Mouse (Mus musculus) ES-E14 (cell line): Measurements from ENCODE around the gene Calm3. TPM values are rescaled to one million over a fixed set of nuclear protein-coding genes. Genes with fewer than 3 reads are reported as not detected.

Experiments
- DNase-seq: peaks from one replicate; pipeline ENCODE4 v3.0.0-alpha.2; 2013; ENCODE audit warnings: low read depth, low spot score
- H3K27ac ChIP-seq: 2 replicates; pipeline ENCODE4 v1.5.1; 2012; ENCODE audit warnings: low read depth, mild to moderate bottlenecking, low read length, moderate library complexity, mixed read lengths; ENCODE audit not compliant: poor library complexity, insufficient read depth, severe bottlenecking
- H3K36me3 ChIP-seq: 2 replicates; pipeline ENCODE4 v1.6.1; 2012; ENCODE audit warnings: mild to moderate bottlenecking, low read length, moderate library complexity, mixed read lengths; ENCODE audit not compliant: control insufficient read depth, poor library complexity, insufficient read depth, severe bottlenecking
- H3K4me1 ChIP-seq, 2 experiments: fragments of 150-350 bp in 1 of 2; sonication (generic) in 1 of 2; 2 replicates each; pipeline ENCODE4 v1.6.1; 2012; ENCODE audit warnings: low read length in 2 of 2, mild to moderate bottlenecking in 1 of 2, mixed read lengths in 1 of 2; ENCODE audit not compliant: control insufficient read depth in 2 of 2, insufficient read depth in 2 of 2, poor library complexity in 1 of 2
- H3K4me3 ChIP-seq, 2 experiments: fragments of 150-350 bp in 1 of 2; sonication (generic) in 1 of 2; 2 replicates each; pipeline ENCODE4 v1.5.1; 2012; ENCODE audit warnings: low read length in 2 of 2, low read depth in 1 of 2, mild to moderate bottlenecking in 1 of 2, mixed read lengths in 1 of 2; ENCODE audit not compliant: insufficient read depth in 1 of 2, poor library complexity in 1 of 2, severe bottlenecking in 1 of 2
- H3K9ac ChIP-seq: 2 replicates; pipeline ENCODE4 v1.6.1; 2012; ENCODE audit warnings: low read depth, mild to moderate bottlenecking, low read length, mixed read lengths; ENCODE audit not compliant: poor library complexity, insufficient read depth, severe bottlenecking
- H3K9me3 ChIP-seq: fragments of 150-350 bp; sonication (generic); 2 replicates; pipeline ENCODE4 v1.6.1; 2012; ENCODE audit warnings: low read depth, mild to moderate bottlenecking, low read length; ENCODE audit not compliant: control insufficient read depth, insufficient read depth
- CHD2 ChIP-seq: IDR thresholded peaks from 2 replicates; pipeline ENCODE4 v1.6.1; 2014; ENCODE audit warnings: mild to moderate bottlenecking, low read depth, low read length, inconsistent platforms
- HCFC1 ChIP-seq: IDR thresholded peaks from 2 replicates; pipeline ENCODE4 v1.6.1; 2012; ENCODE audit warnings: low read length, inconsistent platforms, borderline replicate concordance; ENCODE audit not compliant: insufficient read depth
- MAFK ChIP-seq: IDR thresholded peaks from 2 replicates; pipeline ENCODE4 v1.6.1; 2014; ENCODE audit warnings: mild to moderate bottlenecking, low read depth, low read length, inconsistent platforms; ENCODE audit not compliant: insufficient read depth
- ZC3H11A ChIP-seq: IDR thresholded peaks from 2 replicates; pipeline ENCODE4 v1.6.1; 2012; ENCODE audit warnings: low read depth, mild to moderate bottlenecking, inconsistent platforms, low read length, borderline replicate concordance
- ZNF384 ChIP-seq: IDR thresholded peaks from 2 replicates; pipeline ENCODE4 v1.6.1; 2012; ENCODE audit warnings: low read depth, low read length, inconsistent platforms
- in situ Hi-C, 2 experiments: fragments of 600-800 bp; cut with MboI; formaldehyde crosslinking; loops; one replicate each; pipeline ENCODE4 v1.15.1; 2025; ENCODE audit warnings: low sequenced_read_pairs in 2 of 2, inconsistent platforms in 1 of 2; ENCODE audit not compliant: unreplicated experiment in 2 of 2
- total RNA-seq: library from RNA; depleted of rRNA; stranded (reverse); fragments of 300-350 nt; gene quantifications from 2 replicates; pipeline ENCODE4 v1.2.3, GENCODE M21; 2012

Calm3 gene
- total RNA-seq, 1 experiment = 198 TPM

DNA sequence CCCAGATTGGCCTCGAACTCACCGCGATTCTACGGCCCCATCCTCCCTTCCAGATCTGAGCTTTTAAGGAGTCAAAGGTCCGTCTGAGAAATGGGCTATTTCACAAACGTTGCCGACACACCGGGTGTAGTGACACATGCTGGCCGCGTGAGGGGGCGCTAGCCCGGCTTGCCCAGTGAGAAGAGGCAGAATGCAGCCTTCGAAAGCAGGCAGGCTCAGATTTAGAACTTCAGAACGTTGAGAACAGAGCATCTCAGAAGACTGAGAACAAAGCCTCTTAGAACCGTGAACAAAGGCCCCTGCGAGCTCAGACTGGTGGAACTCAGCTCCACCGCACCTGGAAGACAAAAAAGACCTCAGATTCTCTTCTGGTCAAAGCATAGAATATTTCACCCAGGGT, 49.7 kb downstream of the Calm3 start:
- Histone ChIP-seq H3K27ac (peak overlapping the region; percentile 66; the same call in 1 of the 2 replicates), H3K36me3 (no peaks in the 10 kb centered on the region; the same call in 1 of the 2 replicates), H3K9ac (peak overlapping the region; percentile 66; the same call in 1 of the 2 replicates), H3K4me3 (peak overlapping the region; percentile 58 to 75), H3K4me1 (peaks cover 4 to 6% of the 10 kb centered on the region in 2 experiments), H3K9me3 (no peaks in the 10 kb centered on the region)
- DNase-seq = peak; percentile 70
- in situ Hi-C loops = no loop called here
- TF ChIP-seq HCFC1 = no peak
- no peak for TF ChIP-seq CHD2
- peak; percentile 59 for TF ChIP-seq ZC3H11A

- no peak overlapping the region for H3K4me3 ChIP-seq
- no peaks in the 10 kb centered on the region; the same call in 1 of the 2 replicates for H3K36me3 ChIP-seq
- no peak for DNase-seq
- TF ChIP-seq HCFC1 (no peak), CHD2 (no peak)
- no peak overlapping the region for H3K9ac ChIP-seq
- in situ Hi-C loops = no loop called here
- no peak overlapping the region for H3K27ac ChIP-seq
- H3K9me3 ChIP-seq = no peaks in the 10 kb centered on the region
- H3K4me1 ChIP-seq = peaks cover 4 to 8% of the 10 kb centered on the region in 2 experiments
These were observed 50.5 kb downstream of the Calm3 start for GRCm38 (mm10) chr7:16873392-16873791.

GRCm38 (mm10) chr7:16872478-16872877, 51.4 kb downstream of the Calm3 start:
- Histone ChIP-seq H3K9ac (no peak overlapping the region), H3K9me3 (no peaks in the 10 kb centered on the region), H3K4me3 (no peak overlapping the region), H3K27ac (no peak overlapping the region), H3K4me1 (peaks cover 4 to 9% of the 10 kb centered on the region in 2 experiments), H3K36me3 (no peaks in the 10 kb centered on the region; the same call in 1 of the 2 replicates)
- TF ChIP-seq CHD2 (no peak), MAFK (no peak), ZNF384 (no peak), ZC3H11A (no peak), HCFC1 (no peak)
- in situ Hi-C loops = no loop called here
- DNase-seq = no peak

DNA sequence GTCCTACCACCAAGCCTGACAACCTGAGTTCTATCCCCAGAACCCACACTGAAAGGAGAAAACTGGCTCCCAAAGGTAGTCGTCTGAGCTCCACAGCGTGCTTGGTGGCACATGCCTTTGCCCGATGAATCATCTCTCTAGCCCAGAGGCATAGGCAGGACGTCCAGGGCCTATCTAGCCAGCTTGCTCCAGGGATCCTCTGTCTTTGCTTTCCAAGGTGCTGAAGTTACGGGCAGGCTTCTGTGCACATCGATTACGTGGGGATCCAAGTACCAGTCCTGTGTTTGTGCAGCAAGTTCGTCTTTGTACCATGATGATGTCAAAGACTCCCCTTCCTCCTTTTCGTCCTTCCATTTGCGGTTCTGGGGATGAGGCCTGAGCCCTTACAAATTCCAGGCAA, 52.3 kb downstream of the Calm3 start:
- H3K9ac ChIP-seq = no peak overlapping the region
- no peaks in the 10 kb centered on the region; the same call in 1 of the 2 replicates for H3K36me3 ChIP-seq
- no peak overlapping the region for H3K4me3 ChIP-seq
- no peaks in the 10 kb centered on the region for H3K9me3 ChIP-seq
- DNase-seq = no peak
- TF ChIP-seq ZC3H11A (no peak), MAFK (no peak), CHD2 (no peak), ZNF384 (no peak), HCFC1 (no peak)
- H3K4me1 ChIP-seq = peaks cover 4 to 9% of the 10 kb centered on the region in 2 experiments
- no peak overlapping the region for H3K27ac ChIP-seq
- in situ Hi-C loops = no loop called here

- Histone ChIP-seq H3K4me3 (peak overlapping the region; percentile 60 to 63), H3K9ac (peak overlapping the region; percentile 54; the same call in 1 of the 2 replicates), H3K36me3 (no peaks in the 10 kb centered on the region; the same call in 1 of the 2 replicates), H3K27ac (no peak overlapping the region), H3K9me3 (no peaks in the 10 kb centered on the region), H3K4me1 (peaks cover 0 to 11% of the 10 kb centered on the region in 2 experiments; a peak in 2 of 4 replicates)
- TF ChIP-seq CHD2 = peak; percentile 93
- TF ChIP-seq ZC3H11A = no peak
- no peak for TF ChIP-seq MAFK
- no peak for TF ChIP-seq ZNF384
- no peak for TF ChIP-seq HCFC1
- in situ Hi-C loops = no loop called here
- DNase-seq = peak; percentile 93
These were observed 54.4 kb downstream of the Calm3 start for GRCm38 (mm10) chr7:16869497-16869896.
